Mouse (Mus musculus) spleen, adult 2 months (tissue): ENCODE results near the gene Nfkbia.

Source experiments
- CTCF ChIP-seq: fragments of 200-500 bp; IDR thresholded peaks from 2 replicates; pipeline ENCODE4 v1.5.1; 2011; ENCODE audit warnings: mild to moderate bottlenecking, inconsistent platforms; ENCODE audit not compliant: insufficient read depth, insufficient read length, insufficient replicate concordance; ENCODE audit errors: extremely low read depth
- POLR2A ChIP-seq: fragments of 200-500 bp; IDR thresholded peaks from 2 replicates; pipeline ENCODE4 v1.6.1; 2011; ENCODE audit warnings: low read depth, low read length, inconsistent platforms

DNA sequence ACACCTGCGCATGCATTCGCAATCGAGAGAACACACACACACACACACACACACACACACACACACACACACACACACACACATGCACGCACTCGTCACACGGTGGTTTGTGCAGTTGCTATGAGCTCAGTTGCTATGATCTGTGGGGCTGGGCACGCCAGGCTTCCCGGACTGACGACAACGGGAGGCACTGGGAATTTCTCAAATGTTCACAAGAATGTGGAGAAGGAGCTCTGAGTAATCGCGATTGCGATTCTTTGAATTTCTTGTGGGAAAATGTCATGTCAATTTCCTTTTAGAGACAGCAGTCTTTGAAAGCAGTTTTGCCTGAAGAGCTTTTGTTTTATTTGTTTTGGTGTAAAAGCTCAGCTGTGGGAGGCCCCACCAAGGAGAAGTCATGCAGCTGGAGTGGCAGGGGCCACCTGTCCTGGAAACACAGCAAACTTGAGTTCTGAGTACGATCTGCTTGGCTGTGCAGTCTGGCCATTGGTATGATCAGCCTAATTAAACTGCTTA is 27.5 kb downstream of the Nfkbia start:
- TF ChIP-seq POLR2A (no peak), CTCF (no peak)
